Mouse (Mus musculus): ENCODE measurements at regions not wholly inside any gene's neighbourhood (a gene's known extent, or its start where the extent isn't known, plus 50 kb on each side); places are given as distances from the start of the nearest gene placed in this dataset.

GRCm38 (mm10) chr5:75248279-75248678 lies 96.2 kb downstream of the Pdgfra start:
- Histone ChIP-seq H3K4me1 (ENCODE audit: control insufficient read depth, insufficient read depth, low read length) (no peaks in the 10 kb centered on the region), H3K27ac (replicated peaks; ENCODE audit: low read depth, low read length) (no peak overlapping the region), H3K9ac (ENCODE audit: low read depth, low read length) (no peak overlapping the region), H3K9me3 (ENCODE audit: control insufficient read depth, low read length) (no peaks in the 10 kb centered on the region), H3K36me3 (ENCODE audit: control insufficient read depth, insufficient read depth, low read length) (no peaks in the 10 kb centered on the region), H3K27me3 (replicated peaks; ENCODE audit: control insufficient read depth, insufficient read depth, low read length) (no peaks in the 10 kb centered on the region), H3K4me3 (ENCODE audit: low read depth, low read length) (no peak overlapping the region), H3K4me2 (ENCODE audit: low read depth, low read length) (no peak overlapping the region)
- no peak for ATAC-seq (ENCODE audit: low read depth)
- 88% methylated on average over 6 of the region's 6 CpGs for WGBS
- DNase-seq (ENCODE audit: low spot score), result no peak

- Histone ChIP-seq H3K4me2 (ENCODE audit: low read depth, low read length) (no peak overlapping the region), H3K27me3 (replicated peaks; ENCODE audit: control insufficient read depth, insufficient read depth, low read length) (no peaks in the 10 kb centered on the region), H3K27ac (replicated peaks; ENCODE audit: low read depth, low read length) (no peak overlapping the region), H3K9me3 (ENCODE audit: control insufficient read depth, low read length) (no peaks in the 10 kb centered on the region), H3K4me3 (ENCODE audit: low read depth, low read length) (no peak overlapping the region), H3K4me1 (ENCODE audit: control insufficient read depth, insufficient read depth, low read length) (no peaks in the 10 kb centered on the region), H3K9ac (ENCODE audit: low read depth, low read length) (no peak overlapping the region), H3K36me3 (ENCODE audit: control insufficient read depth, insufficient read depth, low read length) (no peaks in the 10 kb centered on the region)
- ATAC-seq (ENCODE audit: low read depth) (no peak), DNase-seq (ENCODE audit: low spot score) (no peak)
- WGBS, result 48% methylated on average over 3 of the region's 3 CpGs
Measured at GRCm38 (mm10) chr5:75249671-75250070, 97.6 kb downstream of the Pdgfra start.

GRCm38 (mm10) chr5:75253349-75253748 lies 101.3 kb downstream of the Pdgfra start:
- 80% methylated on average over 7 of the region's 7 CpGs for WGBS
- DNase-seq (ENCODE audit: low spot score), result no peak
- no peaks in the 10 kb centered on the region for H3K9me3 ChIP-seq (ENCODE audit: control insufficient read depth, low read length)
- H3K4me1 ChIP-seq (ENCODE audit: control insufficient read depth, insufficient read depth, low read length), result no peaks in the 10 kb centered on the region
- H3K36me3 ChIP-seq (ENCODE audit: control insufficient read depth, insufficient read depth, low read length), result no peaks in the 10 kb centered on the region
- no peaks in the 10 kb centered on the region for H3K27me3 ChIP-seq (replicated peaks; ENCODE audit: control insufficient read depth, insufficient read depth, low read length)
- no peak for ATAC-seq (ENCODE audit: low read depth)
- no peak overlapping the region for H3K27ac ChIP-seq (replicated peaks; ENCODE audit: low read depth, low read length)
- no peak overlapping the region for H3K4me2 ChIP-seq (ENCODE audit: low read depth, low read length)
- no peak overlapping the region for H3K9ac ChIP-seq (ENCODE audit: low read depth, low read length)
- H3K4me3 ChIP-seq (ENCODE audit: low read depth, low read length), result no peak overlapping the region

- DNase-seq (ENCODE audit: low spot score) (no peak), ATAC-seq (ENCODE audit: low read depth) (no peak)
- Histone ChIP-seq H3K9me3 (ENCODE audit: control insufficient read depth, low read length) (no peaks in the 10 kb centered on the region), H3K27me3 (replicated peaks; ENCODE audit: control insufficient read depth, insufficient read depth, low read length) (no peaks in the 10 kb centered on the region), H3K4me2 (ENCODE audit: low read depth, low read length) (no peak overlapping the region), H3K4me1 (ENCODE audit: control insufficient read depth, insufficient read depth, low read length) (no peaks in the 10 kb centered on the region), H3K36me3 (ENCODE audit: control insufficient read depth, insufficient read depth, low read length) (no peaks in the 10 kb centered on the region), H3K9ac (ENCODE audit: low read depth, low read length) (no peak overlapping the region), H3K27ac (replicated peaks; ENCODE audit: low read depth, low read length) (no peak overlapping the region), H3K4me3 (ENCODE audit: low read depth, low read length) (no peak overlapping the region)
- WGBS, result 83% methylated on average over 5 of the region's 5 CpGs
Measured at GRCm38 (mm10) chr5:75253830-75254229, 101.7 kb downstream of the Pdgfra start.

GRCm38 (mm10) chr5:75256186-75256585 lies 104.1 kb downstream of the Pdgfra start:
- no peak overlapping the region for H3K9ac ChIP-seq (ENCODE audit: low read depth, low read length)
- H3K4me1 ChIP-seq (ENCODE audit: control insufficient read depth, insufficient read depth, low read length), result no peaks in the 10 kb centered on the region
- DNase-seq (ENCODE audit: low spot score), result no peak
- H3K4me2 ChIP-seq (ENCODE audit: low read depth, low read length), result no peak overlapping the region
- no peak overlapping the region for H3K27ac ChIP-seq (replicated peaks; ENCODE audit: low read depth, low read length)
- no peaks in the 10 kb centered on the region for H3K9me3 ChIP-seq (ENCODE audit: control insufficient read depth, low read length)
- no peak for ATAC-seq (ENCODE audit: low read depth)
- H3K36me3 ChIP-seq (ENCODE audit: control insufficient read depth, insufficient read depth, low read length), result no peaks in the 10 kb centered on the region
- no peak overlapping the region for H3K4me3 ChIP-seq (ENCODE audit: low read depth, low read length)
- H3K27me3 ChIP-seq (replicated peaks; ENCODE audit: control insufficient read depth, insufficient read depth, low read length), result no peaks in the 10 kb centered on the region
- 58% methylated on average over 4 of the region's 4 CpGs for WGBS

- no peak for DNase-seq (ENCODE audit: low spot score)
- H3K9ac ChIP-seq (ENCODE audit: low read depth, low read length), result no peak overlapping the region
- no peak overlapping the region for H3K4me3 ChIP-seq (ENCODE audit: low read depth, low read length)
- no peaks in the 10 kb centered on the region for H3K27me3 ChIP-seq (replicated peaks; ENCODE audit: control insufficient read depth, insufficient read depth, low read length)
- H3K4me1 ChIP-seq (ENCODE audit: control insufficient read depth, insufficient read depth, low read length), result no peaks in the 10 kb centered on the region
- H3K36me3 ChIP-seq (ENCODE audit: control insufficient read depth, insufficient read depth, low read length), result no peaks in the 10 kb centered on the region
- no peaks in the 10 kb centered on the region for H3K9me3 ChIP-seq (ENCODE audit: control insufficient read depth, low read length)
- WGBS, result 72% methylated on average over 2 of the region's 2 CpGs
- no peak for ATAC-seq (ENCODE audit: low read depth)
- no peak overlapping the region for H3K4me2 ChIP-seq (ENCODE audit: low read depth, low read length)
- H3K27ac ChIP-seq (replicated peaks; ENCODE audit: low read depth, low read length), result no peak overlapping the region
Measured at GRCm38 (mm10) chr5:75257067-75257466, 105.0 kb downstream of the Pdgfra start.

GRCm38 (mm10) chr5:75260247-75260646 lies 108.2 kb downstream of the Pdgfra start:
- no peak overlapping the region for H3K4me3 ChIP-seq (ENCODE audit: low read depth, low read length)

GRCm38 (mm10) chr5:75266111-75266676 lies 114.1 kb downstream of the Pdgfra start:
- no peak overlapping the region for H3K4me3 ChIP-seq (ENCODE audit: low read depth, low read length)
- H3K4me1 ChIP-seq (ENCODE audit: control insufficient read depth, insufficient read depth, low read length), result no peaks in the 10 kb centered on the region
- H3K27ac ChIP-seq (replicated peaks; ENCODE audit: low read depth, low read length), result no peak overlapping the region
- no peaks in the 10 kb centered on the region for H3K36me3 ChIP-seq (ENCODE audit: control insufficient read depth, insufficient read depth, low read length)
- H3K27me3 ChIP-seq (replicated peaks; ENCODE audit: control insufficient read depth, insufficient read depth, low read length), result no peaks in the 10 kb centered on the region
- WGBS, result 80% methylated on average over 7 of the region's 7 CpGs
- no peak overlapping the region for H3K4me2 ChIP-seq (ENCODE audit: low read depth, low read length)
- ATAC-seq (ENCODE audit: low read depth), result no peak
- H3K9me3 ChIP-seq (ENCODE audit: control insufficient read depth, low read length), result no peaks in the 10 kb centered on the region
- DNase-seq (ENCODE audit: low spot score), result no peak
- H3K9ac ChIP-seq (ENCODE audit: low read depth, low read length), result no peak overlapping the region

More at GRCm38 (mm10) chr5:75260247-75260646, 108.2 kb downstream of the Pdgfra start:
- no peaks in the 10 kb centered on the region for H3K36me3 ChIP-seq (ENCODE audit: control insufficient read depth, insufficient read depth, low read length)
- H3K9ac ChIP-seq (ENCODE audit: low read depth, low read length), result no peak overlapping the region
- H3K9me3 ChIP-seq (ENCODE audit: control insufficient read depth, low read length), result no peaks in the 10 kb centered on the region
- DNase-seq (ENCODE audit: low spot score), result no peak
- 72% methylated on average over 10 of the region's 10 CpGs for WGBS
- no peak for ATAC-seq (ENCODE audit: low read depth)
- H3K27me3 ChIP-seq (replicated peaks; ENCODE audit: control insufficient read depth, insufficient read depth, low read length), result no peaks in the 10 kb centered on the region
- no peak overlapping the region for H3K27ac ChIP-seq (replicated peaks; ENCODE audit: low read depth, low read length)
- no peaks in the 10 kb centered on the region for H3K4me1 ChIP-seq (ENCODE audit: control insufficient read depth, insufficient read depth, low read length)
- H3K4me2 ChIP-seq (ENCODE audit: low read depth, low read length), result no peak overlapping the region

- WGBS, result 58% methylated on average over 4 of the region's 4 CpGs
- H3K9ac ChIP-seq (ENCODE audit: low read depth, low read length), result no peak overlapping the region
- no peaks in the 10 kb centered on the region for H3K27me3 ChIP-seq (replicated peaks; ENCODE audit: control insufficient read depth, insufficient read depth, low read length)
- H3K27ac ChIP-seq (replicated peaks; ENCODE audit: low read depth, low read length), result no peak overlapping the region
- no peaks in the 10 kb centered on the region for H3K36me3 ChIP-seq (ENCODE audit: control insufficient read depth, insufficient read depth, low read length)
- H3K4me1 ChIP-seq (ENCODE audit: control insufficient read depth, insufficient read depth, low read length), result no peaks in the 10 kb centered on the region
- H3K4me2 ChIP-seq (ENCODE audit: low read depth, low read length), result no peak overlapping the region
- no peak for ATAC-seq (ENCODE audit: low read depth)
- H3K4me3 ChIP-seq (ENCODE audit: low read depth, low read length), result no peak overlapping the region
- H3K9me3 ChIP-seq (ENCODE audit: control insufficient read depth, low read length), result no peaks in the 10 kb centered on the region
- DNase-seq (ENCODE audit: low spot score), result no peak
Measured at GRCm38 (mm10) chr5:75266871-75267270, 114.8 kb downstream of the Pdgfra start.
